Mouse (Mus musculus) forebrain, embryonic 15.5 days (tissue): ENCODE measurements around the gene Pikfyve. TPM values are rescaled to one million over a fixed set of nuclear protein-coding genes. Genes with fewer than 3 reads are reported as not detected.

Experiments used
- polyA plus RNA-seq: library from polyadenylated mRNA; unstranded; fragments of >200 nt; fragmentation: Nextera tagmentation; extraction: Ambion mirVana; gene quantifications from 2 replicates; pipeline ENCODE4 v1.2.1, GENCODE M21; 2015

Gene Pikfyve
- polyA plus RNA-seq, 1 experiment from 2014 or later, result 16.5 TPM

Other genes starting within 250 kb of the Pikfyve start
- 10.3 and 10.9 TPM in 2 replicates for gene Plekhm3, start 229.9 kb upstream of the Pikfyve start, polyA plus RNA-seq
- gene Akr1cl, start 153.9 kb upstream of the Pikfyve start, polyA plus RNA-seq, result not detected in 2 replicates
- not detected in 2 replicates for gene Cryge, start 135.5 kb upstream of the Pikfyve start, polyA plus RNA-seq
- gene Crygd, start 123.2 kb upstream of the Pikfyve start, polyA plus RNA-seq, result not detected in 2 replicates
- not detected in 2 replicates for gene Crygc, start 113.0 kb upstream of the Pikfyve start, polyA plus RNA-seq
- not detected in 2 replicates for gene Crygb, start 104.4 kb upstream of the Pikfyve start, polyA plus RNA-seq
- 0.32 TPM in 1 of 2 replicates, not detected in the other for gene Cryga, start 83.3 kb upstream of the Pikfyve start, polyA plus RNA-seq
- not detected in 2 replicates for gene Gm28845, start 67.1 kb upstream of the Pikfyve start, polyA plus RNA-seq
- 0.86 and 0.98 TPM in 2 replicates for gene D630023F18Rik, start 63.5 kb upstream of the Pikfyve start, polyA plus RNA-seq
- 450 and 468 TPM in 2 replicates for gene Idh1, start 183 bp upstream of the Pikfyve start, polyA plus RNA-seq
- gene Pth2r, start 95.4 kb downstream of the Pikfyve start, polyA plus RNA-seq, result 1.3 TPM in 2 replicates